Mouse (Mus musculus): ENCODE results near the gene Kcnq1. TPM values are rescaled to one million over a fixed set of nuclear protein-coding genes. Genes with fewer than 3 reads are reported as not detected.
A peak's percentile ranks its signal among the peaks of the same experiment; 100 is the strongest.

Kcnq1 gene
- polyA plus RNA-seq (2015; fragmentation: Nextera tagmentation; extraction: Ambion mirVana), result 9.1 and 13.2 TPM in 2 replicates

- 77% methylated on average over 4 of the region's 4 CpGs for WGBS
- Histone ChIP-seq H3K4me1 (peaks cover 11% of the 10 kb centered on the region; the same call in 1 of the 2 replicates), H3K4me2 (peak within 1 kb of the TSS; percentile 77), H3K4me3 (replicated peaks) (peak within 1 kb of the TSS; percentile 42), H3K36me3 (no peaks in the 10 kb centered on the region), H3K27ac (no peak within 1 kb of the TSS), H3K27me3 (replicated peaks) (peaks cover 33% of the 10 kb centered on the region), H3K9ac (no peak within 1 kb of the TSS), H3K9me3 (no peaks in the 10 kb centered on the region)
- no peak for ATAC-seq (ENCODE audit: insufficient read depth, low FRiP score, low read depth)
These were observed at the start of gene Kcnq1 for GRCm38 (mm10) chr7:143106062-143106461. Kcnq1 (plus strand) TSS chr7:143106362.

- 74% methylated on average over 5 of the region's 5 CpGs for WGBS
- Histone ChIP-seq H3K4me2 (no peak overlapping the region; the same call in 1 of the 2 replicates), H3K27me3 (replicated peaks) (no peaks in the 10 kb centered on the region), H3K36me3 (peaks cover 5% of the 10 kb centered on the region; the same call in 1 of the 2 replicates), H3K4me1 (peaks cover 58% of the 10 kb centered on the region), H3K9ac (no peak overlapping the region), H3K9me3 (no peaks in the 10 kb centered on the region), H3K4me3 (replicated peaks) (no peak overlapping the region), H3K27ac (0 out of 2 replicates have a peak overlapping the region, but pooled peaks have one; percentile 8)
- ATAC-seq (ENCODE audit: insufficient read depth, low FRiP score, low read depth), result no peak
These were observed 49.1 kb upstream of the Kcnq1 start for GRCm38 (mm10) chr7:143057023-143057422.

GRCm38 (mm10) chr7:143057667-143058220 is 48.4 kb upstream of the Kcnq1 start:
- Histone ChIP-seq H3K27ac (peak overlapping the region; percentile 73), H3K9me3 (no peaks in the 10 kb centered on the region), H3K4me3 (replicated peaks) (no peak overlapping the region), H3K27me3 (replicated peaks) (no peaks in the 10 kb centered on the region), H3K4me1 (peaks cover 58% of the 10 kb centered on the region), H3K4me2 (peak overlapping the region; percentile 31; the same call in 1 of the 2 replicates), H3K9ac (no peak overlapping the region), H3K36me3 (peaks cover 10% of the 10 kb centered on the region; the same call in 1 of the 2 replicates)
- ATAC-seq (ENCODE audit: insufficient read depth, low FRiP score, low read depth), result no peak
- 43% methylated on average over 9 of the region's 9 CpGs for WGBS

- Histone ChIP-seq H3K27ac (peak overlapping the region; percentile 73), H3K4me3 (replicated peaks) (no peak overlapping the region), H3K4me1 (peaks cover 58% of the 10 kb centered on the region), H3K36me3 (peaks cover 14% of the 10 kb centered on the region), H3K9ac (no peak overlapping the region), H3K4me2 (peak overlapping the region; percentile 31; the same call in 1 of the 2 replicates), H3K27me3 (replicated peaks) (no peaks in the 10 kb centered on the region), H3K9me3 (no peaks in the 10 kb centered on the region)
- WGBS, result 50% methylated on average over 5 of the region's 5 CpGs
- ATAC-seq (ENCODE audit: insufficient read depth, low FRiP score, low read depth), result no peak
These were observed 47.9 kb upstream of the Kcnq1 start for GRCm38 (mm10) chr7:143058221-143058697.

- Histone ChIP-seq H3K4me1 (peaks cover 52% of the 10 kb centered on the region), H3K9ac (no peak overlapping the region), H3K27me3 (replicated peaks) (no peaks in the 10 kb centered on the region), H3K36me3 (peaks cover 25% of the 10 kb centered on the region), H3K4me3 (replicated peaks) (no peak overlapping the region), H3K9me3 (no peaks in the 10 kb centered on the region), H3K4me2 (no peak overlapping the region), H3K27ac (peak overlapping the region; percentile 73)
- WGBS, result 57% methylated on average over 5 of the region's 5 CpGs
- no peak for ATAC-seq (ENCODE audit: insufficient read depth, low FRiP score, low read depth)
These were observed 46.8 kb upstream of the Kcnq1 start for GRCm38 (mm10) chr7:143059202-143059870.

GRCm38 (mm10) chr7:143062704-143063103 is 43.5 kb upstream of the Kcnq1 start:
- 0 out of 2 replicates have a peak, but pooled peaks have one; percentile 16 for ATAC-seq (ENCODE audit: insufficient read depth, low FRiP score, low read depth)
- Histone ChIP-seq H3K4me2 (no peak overlapping the region), H3K27ac (no peak overlapping the region), H3K27me3 (replicated peaks) (no peaks in the 10 kb centered on the region), H3K4me1 (peaks cover 19% of the 10 kb centered on the region), H3K4me3 (replicated peaks) (no peak overlapping the region), H3K9ac (no peak overlapping the region), H3K36me3 (peaks cover 58% of the 10 kb centered on the region), H3K9me3 (no peaks in the 10 kb centered on the region)
- WGBS, result 53% methylated on average over 2 of the region's 2 CpGs

- WGBS, result 73% methylated on average over 6 of the region's 6 CpGs
- Histone ChIP-seq H3K9me3 (no peaks in the 10 kb centered on the region), H3K4me1 (peaks cover 15% of the 10 kb centered on the region), H3K4me3 (replicated peaks) (no peak overlapping the region), H3K4me2 (no peak overlapping the region), H3K9ac (no peak overlapping the region), H3K36me3 (peaks cover 61% of the 10 kb centered on the region), H3K27ac (no peak overlapping the region), H3K27me3 (replicated peaks) (no peaks in the 10 kb centered on the region)
- no peak for ATAC-seq (ENCODE audit: insufficient read depth, low FRiP score, low read depth)
These were observed 41.9 kb upstream of the Kcnq1 start for GRCm38 (mm10) chr7:143064226-143064625.

- no peak overlapping the region for H3K9ac ChIP-seq
- no peak overlapping the region for H3K27ac ChIP-seq
- WGBS, result 91% methylated on average over 2 of the region's 2 CpGs
- peaks cover 19% of the 10 kb centered on the region for H3K4me1 ChIP-seq
- H3K36me3 ChIP-seq, result peaks cover 61% of the 10 kb centered on the region
- H3K27me3 ChIP-seq (replicated peaks), result no peaks in the 10 kb centered on the region
- no peak for ATAC-seq (ENCODE audit: insufficient read depth, low FRiP score, low read depth)
- H3K9me3 ChIP-seq, result no peaks in the 10 kb centered on the region
- no peak overlapping the region for H3K4me2 ChIP-seq
- no peak overlapping the region for H3K4me3 ChIP-seq (replicated peaks)
These were observed 40.5 kb upstream of the Kcnq1 start for GRCm38 (mm10) chr7:143065692-143066091.

GRCm38 (mm10) chr7:143067469-143067868 is 38.7 kb upstream of the Kcnq1 start:
- Histone ChIP-seq H3K9ac (no peak overlapping the region), H3K4me1 (peaks cover 23% of the 10 kb centered on the region), H3K4me3 (replicated peaks) (no peak overlapping the region), H3K27ac (no peak overlapping the region), H3K9me3 (no peaks in the 10 kb centered on the region), H3K4me2 (no peak overlapping the region), H3K36me3 (peaks cover 57% of the 10 kb centered on the region), H3K27me3 (replicated peaks) (no peaks in the 10 kb centered on the region)
- 55% methylated on average over 2 of the region's 2 CpGs for WGBS
- no peak for ATAC-seq (ENCODE audit: insufficient read depth, low FRiP score, low read depth)

- Histone ChIP-seq H3K4me2 (no peak overlapping the region), H3K9me3 (no peaks in the 10 kb centered on the region), H3K27ac (peak overlapping the region; percentile 95), H3K9ac (no peak overlapping the region), H3K27me3 (replicated peaks) (no peaks in the 10 kb centered on the region), H3K36me3 (peaks cover 53% of the 10 kb centered on the region), H3K4me3 (replicated peaks) (no peak overlapping the region), H3K4me1 (peaks cover 23% of the 10 kb centered on the region)
- no peak for ATAC-seq (ENCODE audit: insufficient read depth, low FRiP score, low read depth)
- 68% methylated on average over 3 of the region's 3 CpGs for WGBS
These were observed 38.3 kb upstream of the Kcnq1 start for GRCm38 (mm10) chr7:143067897-143068296.

- Histone ChIP-seq H3K27me3 (replicated peaks) (no peaks in the 10 kb centered on the region), H3K36me3 (peaks cover 49% of the 10 kb centered on the region), H3K4me3 (replicated peaks) (peak overlapping the region; percentile 82), H3K4me2 (peak overlapping the region; percentile 91), H3K9me3 (no peaks in the 10 kb centered on the region), H3K27ac (peak overlapping the region; percentile 95), H3K4me1 (peaks cover 23% of the 10 kb centered on the region), H3K9ac (no peak overlapping the region)
- no peak; the same call in 1 of the 2 replicates for ATAC-seq (ENCODE audit: insufficient read depth, low FRiP score, low read depth)
- 50% methylated on average over 13 of the region's 13 CpGs for WGBS
These were observed 37.8 kb upstream of the Kcnq1 start for GRCm38 (mm10) chr7:143068316-143068881.

Measured in stomach, embryonic 15.5 days (tissue).